Mouse (Mus musculus) kidney, adult 8-10 months (tissue): ENCODE data around the gene Zfhx3.

Source experiments
- DNase-seq, 2 experiments: peaks; one replicate each; pipeline ENCODE4 v3.0.0; 2022

The Zfhx3 gene

GRCm38 (mm10) chr8:108101131-108101530 lies 158.7 kb downstream of the Zfhx3 start:
- peak in 1 of 2 experiments; percentile 6 for DNase-seq

DNA sequence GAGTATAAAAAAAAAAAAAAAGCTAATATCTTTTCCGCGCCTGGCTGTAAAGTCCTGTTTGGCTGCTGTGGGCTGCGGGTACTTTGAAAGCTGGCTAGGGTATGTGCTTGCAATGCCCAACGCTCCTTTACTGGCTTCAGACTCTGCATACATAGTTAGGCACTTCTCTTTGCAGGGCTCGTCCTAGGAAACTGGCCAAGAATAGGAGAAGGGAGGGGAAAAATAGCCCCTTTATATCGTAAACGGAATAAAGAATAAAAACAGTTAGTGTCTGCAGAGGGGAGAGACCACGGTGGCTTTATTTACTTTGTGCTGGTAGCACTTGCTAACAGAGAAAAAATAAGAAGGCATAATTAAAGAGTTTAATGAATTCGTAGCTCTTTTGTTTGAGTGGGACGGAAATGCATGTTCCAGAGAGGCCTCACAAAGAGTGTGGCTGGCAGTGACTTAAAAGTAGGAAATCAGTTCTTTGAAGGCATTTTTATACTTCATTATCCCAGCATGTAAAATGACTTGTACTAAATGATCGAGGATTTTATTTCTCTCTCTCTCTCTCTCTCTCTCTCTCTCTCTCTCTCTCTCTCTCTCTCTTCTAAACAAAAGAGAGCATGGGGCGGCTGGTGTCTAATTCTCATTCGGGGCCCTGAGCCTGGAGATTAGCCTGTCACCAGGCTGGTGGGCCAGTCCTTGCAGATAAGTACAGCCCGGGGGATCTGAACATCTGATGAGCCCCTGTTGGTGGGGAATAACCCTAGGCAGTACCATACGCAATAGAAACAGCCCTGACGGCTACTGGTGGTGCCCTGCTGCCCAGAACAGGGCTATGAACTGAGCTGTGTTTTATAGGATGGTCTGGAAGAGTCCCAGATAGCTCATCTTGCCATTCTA lies 159.8 kb downstream of the Zfhx3 start:
- DNase-seq, result no peak

DNA sequence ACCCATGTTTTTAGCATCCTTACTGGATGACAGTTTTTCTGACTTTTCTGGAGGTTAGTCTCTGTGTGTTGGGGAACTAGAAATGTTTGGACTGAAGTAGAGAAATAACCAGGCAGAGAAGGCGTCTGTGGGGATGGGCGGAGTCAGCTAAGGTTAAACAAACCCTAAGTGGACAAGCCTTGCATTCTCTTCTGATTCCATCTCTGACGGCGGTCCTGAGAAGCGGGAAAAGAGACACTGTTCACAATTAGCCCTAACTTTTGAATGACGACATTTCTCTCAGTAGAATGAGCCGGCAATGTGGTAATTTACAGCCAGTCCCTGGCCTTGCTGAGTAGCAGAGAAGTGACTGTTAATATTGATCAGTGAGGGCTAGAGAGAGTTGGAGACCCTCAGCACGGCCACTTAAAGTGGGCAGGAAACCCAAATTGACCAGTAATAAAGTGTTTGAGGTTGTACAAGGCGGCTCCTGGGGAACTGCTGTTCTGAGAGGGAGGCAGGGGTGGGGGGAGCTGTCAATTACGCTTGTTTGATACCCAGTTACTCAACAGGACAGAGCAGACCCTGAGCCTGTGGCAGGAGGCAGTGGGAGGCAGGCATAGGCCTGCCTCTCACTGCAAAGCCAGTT lies 162.1 kb downstream of the Zfhx3 start:
- peak in 1 of 2 experiments; percentile 14 for DNase-seq

GRCm38 (mm10) chr8:108125053-108125452 lies 182.6 kb downstream of the Zfhx3 start:
- DNase-seq, result no peak

DNA sequence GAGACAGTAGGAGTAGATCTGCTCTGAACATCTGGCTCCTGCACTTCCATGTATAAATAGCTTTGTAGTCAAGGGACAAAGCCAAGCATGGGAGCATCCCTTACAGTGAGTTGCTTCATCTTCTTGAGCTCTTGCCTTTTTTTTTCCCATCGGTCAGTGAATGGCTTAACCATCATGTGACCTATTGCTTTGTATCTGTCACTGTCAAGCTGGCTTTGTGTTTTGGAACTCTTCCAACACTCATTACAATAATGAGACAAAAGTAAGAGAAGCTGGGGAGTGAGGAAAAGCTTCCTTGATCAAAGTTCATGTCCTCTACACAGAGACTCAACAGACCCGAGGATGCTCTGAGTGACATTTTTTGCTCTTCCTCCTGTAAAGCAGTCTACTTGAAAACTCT lies 183.0 kb downstream of the Zfhx3 start:
- no peak for DNase-seq

DNA sequence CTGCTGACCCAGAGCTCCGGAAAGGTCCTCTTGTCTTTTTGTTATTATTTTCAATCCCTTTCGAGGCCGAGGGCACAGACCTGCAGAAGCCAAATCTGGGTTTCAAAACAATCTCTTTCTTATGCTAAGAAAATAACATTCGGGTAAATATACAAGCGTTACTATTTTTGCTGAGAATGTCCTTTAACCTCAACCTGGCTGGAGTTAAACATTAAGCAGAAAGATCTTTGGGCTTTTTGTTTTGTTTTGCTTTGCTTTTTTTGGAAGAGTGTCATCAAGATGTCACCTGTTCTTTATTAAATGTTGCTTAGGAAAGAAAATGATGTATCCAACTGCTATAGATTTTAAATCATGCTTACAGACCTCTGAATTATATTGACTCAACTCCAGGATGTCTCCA lies 204.1 kb downstream of the Zfhx3 start:
- DNase-seq, result peak in 1 of 2 experiments; percentile 14

DNA sequence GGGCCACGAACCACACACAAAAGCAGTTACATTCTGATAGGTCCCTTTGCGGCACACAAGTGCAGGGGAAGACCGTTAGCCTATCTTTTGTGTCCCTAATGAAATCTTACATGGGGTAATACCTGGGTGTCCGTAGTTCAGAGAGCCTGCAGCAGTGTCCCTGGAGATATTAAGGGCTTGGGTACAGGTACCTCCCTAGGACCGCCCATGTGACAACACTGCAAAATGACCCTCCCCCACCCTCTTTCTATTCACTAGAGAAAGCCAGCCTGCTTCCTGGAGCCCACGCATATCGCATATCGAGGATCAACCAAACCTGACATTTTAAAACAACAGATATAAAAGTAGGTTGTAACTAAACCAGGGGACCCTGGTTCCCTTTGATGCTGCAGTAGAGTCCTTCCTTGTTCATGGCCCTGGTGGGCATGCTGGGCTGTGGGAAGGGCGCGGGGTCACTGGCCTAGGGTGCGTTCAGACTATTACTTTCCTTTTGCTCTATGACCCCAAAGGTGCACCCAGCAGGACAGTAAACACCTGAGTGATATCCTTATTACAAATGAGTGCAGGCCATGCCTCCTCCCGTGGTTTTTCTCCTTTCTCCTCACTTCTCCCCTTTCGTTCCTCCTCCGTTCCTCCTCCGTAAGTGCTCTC lies 206.3 kb downstream of the Zfhx3 start:
- no peak for DNase-seq

GRCm38 (mm10) chr8:108170804-108171203 lies 228.4 kb downstream of the Zfhx3 start:
- DNase-seq, result no peak

- DNase-seq, result no peak
Observed at GRCm38 (mm10) chr8:108183296-108183695, 240.9 kb downstream of the Zfhx3 start.

GRCm38 (mm10) chr8:108183948-108184347 lies 241.5 kb downstream of the Zfhx3 start:
- DNase-seq, result no peak

GRCm38 (mm10) chr8:108186289-108186688 lies 243.8 kb downstream of the Zfhx3 start:
- no peak for DNase-seq

- DNase-seq, result no peak
Observed at GRCm38 (mm10) chr8:108188044-108188443, 245.6 kb downstream of the Zfhx3 start.

- DNase-seq, result no peak
Observed at GRCm38 (mm10) chr8:108194571-108194970, 252.1 kb downstream of the Zfhx3 start.

DNA sequence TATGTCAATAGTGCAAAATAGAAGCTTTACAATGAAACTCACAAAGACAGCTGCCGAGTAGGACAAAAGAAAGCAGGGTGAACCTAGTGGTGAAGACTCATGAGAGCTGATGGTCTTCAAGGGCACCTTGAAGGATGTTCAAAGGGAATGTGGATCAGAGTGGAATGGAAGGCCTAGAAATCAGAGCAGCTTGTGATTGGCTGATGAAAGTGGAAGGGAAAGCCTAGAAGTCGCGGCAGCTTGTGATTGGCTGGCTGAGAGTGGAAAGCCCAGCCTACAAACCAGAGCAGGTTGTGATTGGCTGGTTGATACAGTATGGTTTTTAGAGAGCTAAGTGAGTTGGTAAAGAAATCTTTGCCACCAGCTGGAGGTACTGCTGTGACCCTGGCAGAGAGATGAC lies 272.6 kb downstream of the Zfhx3 start:
- no peak for DNase-seq

DNA sequence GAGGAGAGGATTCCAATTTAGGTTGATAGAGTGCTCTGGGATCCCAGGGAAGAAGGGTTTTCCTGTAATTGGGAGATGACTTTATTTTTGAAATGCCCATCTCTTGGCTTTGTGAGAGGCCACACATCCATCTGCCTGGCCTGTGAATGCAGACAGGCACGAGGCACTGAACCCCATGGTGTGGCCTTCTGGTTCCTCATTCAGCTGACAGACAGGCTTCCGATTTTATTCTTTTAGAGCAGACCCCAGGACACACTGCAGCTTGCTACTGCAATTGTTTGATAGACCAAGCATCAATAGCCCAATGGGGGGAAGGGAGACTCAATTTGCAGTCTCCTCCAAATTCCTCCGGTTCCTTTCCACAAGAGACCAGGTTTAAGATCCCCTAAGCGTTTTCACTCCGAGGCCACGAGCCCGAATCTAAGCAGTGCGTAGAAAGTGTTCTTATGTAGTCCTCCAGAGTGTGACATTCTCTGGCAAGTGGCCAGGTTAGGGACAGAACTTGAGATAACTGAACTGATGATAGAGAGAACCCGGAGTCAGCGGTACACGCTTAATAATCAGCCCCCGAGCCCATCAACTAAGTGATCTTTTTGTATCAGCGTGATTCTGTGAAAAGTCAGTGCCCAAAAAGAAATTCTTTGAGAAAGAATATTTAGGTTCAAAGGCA lies 275.9 kb downstream of the Zfhx3 start:
- no peak for DNase-seq

DNA sequence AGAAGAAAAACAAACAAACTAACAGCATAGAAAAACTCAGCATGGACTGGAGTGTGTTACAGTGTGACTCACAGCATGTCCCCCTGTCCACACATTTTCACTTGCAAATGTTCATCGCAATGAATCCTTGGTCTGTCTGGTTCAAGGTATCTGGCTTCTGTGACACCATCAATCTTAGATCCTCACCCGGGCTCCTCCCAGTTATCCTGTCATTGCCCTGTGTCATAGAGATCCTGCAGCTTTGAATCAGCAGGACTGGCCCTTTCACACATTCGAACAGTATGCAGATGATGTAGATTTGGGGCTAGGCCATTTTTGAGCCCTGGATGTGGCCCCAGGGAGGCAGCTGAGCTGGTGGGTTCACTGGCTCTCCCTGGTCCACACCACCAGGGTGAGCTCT lies 278.1 kb downstream of the Zfhx3 start:
- no peak for DNase-seq

DNA sequence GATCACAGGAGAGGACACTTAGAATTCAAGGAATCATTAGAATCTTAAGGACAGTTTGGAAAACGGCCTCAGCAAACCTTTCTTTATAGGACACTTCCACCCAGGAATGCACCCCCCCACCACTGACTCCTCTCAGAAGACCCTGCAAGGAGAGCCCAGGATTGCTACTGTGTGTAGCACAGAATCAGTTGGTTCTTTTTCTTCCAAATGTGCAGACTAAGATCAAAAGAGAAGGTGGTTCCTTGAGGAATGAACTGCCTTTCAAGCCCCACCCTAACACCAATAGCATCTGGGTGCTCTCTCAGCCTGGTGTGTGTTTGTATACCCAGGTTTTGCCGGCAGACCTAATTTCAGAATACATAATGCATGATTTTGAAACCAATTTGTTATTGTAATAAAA lies 279.6 kb downstream of the Zfhx3 start:
- DNase-seq, result no peak

DNA sequence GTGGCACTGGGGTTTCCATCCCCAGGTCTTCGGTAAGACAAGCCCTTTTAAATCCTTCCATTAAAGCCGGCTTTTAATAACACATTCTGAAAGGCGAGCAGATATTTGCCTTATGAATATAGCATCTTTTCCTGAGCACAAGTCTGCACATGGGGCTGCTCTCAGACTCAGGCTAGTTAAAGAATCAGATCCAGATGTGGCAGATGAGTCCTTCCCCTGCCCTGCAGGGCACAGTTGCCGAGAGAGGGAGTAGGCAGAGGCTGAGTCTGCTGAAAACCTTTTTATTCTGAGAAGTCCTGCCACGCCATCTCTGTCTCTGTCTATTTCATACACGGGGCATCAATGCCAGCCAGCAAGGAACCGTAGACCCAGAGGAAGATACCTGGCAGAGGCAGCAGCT lies 289.9 kb downstream of the Zfhx3 start:
- DNase-seq, result no peak

- no peak for DNase-seq
Observed at GRCm38 (mm10) chr8:108234481-108234880, 292.0 kb downstream of the Zfhx3 start.

DNA sequence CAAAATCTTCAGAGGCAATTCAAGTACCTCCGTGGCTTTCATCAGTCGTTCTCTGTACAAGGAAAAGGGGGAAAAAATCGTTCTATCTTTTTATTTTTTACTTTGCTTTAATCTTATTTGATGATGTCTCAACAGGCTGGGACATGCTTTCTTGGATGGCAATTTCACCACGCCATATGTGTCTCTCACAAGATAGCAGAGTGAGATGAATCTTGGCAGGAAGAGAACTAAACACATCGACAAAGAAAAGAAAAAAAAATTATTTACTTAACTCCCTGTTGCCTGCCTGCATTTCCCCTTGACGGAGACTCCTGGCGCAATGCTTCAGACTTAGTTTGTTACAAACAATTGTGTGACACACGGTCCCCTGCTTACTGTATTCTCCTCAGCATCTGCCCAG lies 294.3 kb downstream of the Zfhx3 start:
- DNase-seq, result no peak

DNA sequence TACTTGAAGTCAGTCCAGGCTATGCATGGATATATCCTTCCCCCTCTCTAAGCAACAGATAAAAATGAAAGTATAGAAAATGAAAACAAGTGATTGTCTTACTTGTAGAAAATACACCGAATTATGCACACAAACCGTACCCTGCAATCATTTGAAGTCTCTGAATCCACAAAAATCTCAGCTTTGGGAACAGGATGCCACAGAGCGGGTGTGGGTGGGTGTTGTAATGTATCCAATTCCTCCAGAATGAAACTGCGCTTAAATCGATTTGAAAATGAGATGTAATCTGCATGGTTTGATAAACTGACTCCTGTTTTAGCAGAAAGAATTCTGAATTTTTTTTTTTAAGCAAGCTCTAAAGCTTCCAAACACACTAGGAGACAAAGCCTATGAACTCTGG lies 297.1 kb downstream of the Zfhx3 start:
- DNase-seq, result no peak

DNA sequence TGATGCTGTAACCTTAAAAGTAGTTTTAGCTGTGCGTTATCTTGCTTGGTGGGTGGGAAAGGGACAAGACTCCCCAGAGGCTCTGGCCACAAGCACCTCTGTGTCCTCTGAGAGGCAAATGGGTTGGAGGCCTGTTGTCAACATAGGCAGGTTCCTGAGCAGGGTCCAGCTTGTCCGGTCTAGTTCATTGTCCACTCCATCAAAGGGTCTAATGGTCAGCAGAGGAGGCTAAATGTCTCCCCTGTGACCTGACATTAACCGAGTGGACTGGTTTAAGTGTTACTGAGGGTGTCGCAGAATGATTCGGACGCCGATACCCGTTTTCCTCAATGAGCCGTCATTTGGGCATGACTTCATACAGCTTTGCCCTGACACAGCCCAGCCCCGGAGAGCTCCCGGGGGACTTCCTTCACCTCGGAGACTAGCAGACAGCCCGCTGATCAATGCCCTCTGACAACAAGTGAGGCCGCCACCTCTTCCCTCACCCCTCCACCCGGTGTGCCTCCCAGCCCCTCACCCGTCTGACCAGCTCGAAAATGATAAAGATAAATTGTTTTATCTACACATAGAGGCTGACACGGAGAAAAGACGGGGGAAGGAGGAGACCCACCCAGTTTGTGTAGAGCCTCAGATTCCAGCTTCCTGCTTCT lies 298.7 kb downstream of the Zfhx3 start:
- no peak for DNase-seq

DNA sequence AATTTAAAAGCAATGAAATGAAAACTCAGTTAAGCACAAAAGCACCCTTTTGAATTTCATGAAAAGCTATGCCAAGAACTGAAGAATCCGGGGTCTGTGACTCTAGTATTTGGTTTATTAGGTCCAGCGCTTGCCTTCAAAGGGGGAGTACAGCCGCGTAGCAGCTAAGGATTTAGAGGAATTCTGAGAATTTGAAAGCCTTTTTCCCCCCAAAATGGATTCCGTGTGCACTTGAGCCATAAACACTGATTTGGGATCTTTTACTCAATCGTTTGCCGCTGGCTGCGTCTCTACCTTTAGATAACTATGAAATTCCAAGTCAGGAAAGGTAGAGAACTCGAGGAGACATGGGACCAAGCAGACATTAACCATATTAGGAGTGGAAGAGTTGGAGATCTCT lies 300.8 kb downstream of the Zfhx3 start:
- DNase-seq, result no peak
